Mouse (Mus musculus): ENCODE results near the gene Rxfp2.
A peak's percentile ranks its signal among the peaks of the same experiment; 100 is the strongest.

Gene Rxfp2

DNA sequence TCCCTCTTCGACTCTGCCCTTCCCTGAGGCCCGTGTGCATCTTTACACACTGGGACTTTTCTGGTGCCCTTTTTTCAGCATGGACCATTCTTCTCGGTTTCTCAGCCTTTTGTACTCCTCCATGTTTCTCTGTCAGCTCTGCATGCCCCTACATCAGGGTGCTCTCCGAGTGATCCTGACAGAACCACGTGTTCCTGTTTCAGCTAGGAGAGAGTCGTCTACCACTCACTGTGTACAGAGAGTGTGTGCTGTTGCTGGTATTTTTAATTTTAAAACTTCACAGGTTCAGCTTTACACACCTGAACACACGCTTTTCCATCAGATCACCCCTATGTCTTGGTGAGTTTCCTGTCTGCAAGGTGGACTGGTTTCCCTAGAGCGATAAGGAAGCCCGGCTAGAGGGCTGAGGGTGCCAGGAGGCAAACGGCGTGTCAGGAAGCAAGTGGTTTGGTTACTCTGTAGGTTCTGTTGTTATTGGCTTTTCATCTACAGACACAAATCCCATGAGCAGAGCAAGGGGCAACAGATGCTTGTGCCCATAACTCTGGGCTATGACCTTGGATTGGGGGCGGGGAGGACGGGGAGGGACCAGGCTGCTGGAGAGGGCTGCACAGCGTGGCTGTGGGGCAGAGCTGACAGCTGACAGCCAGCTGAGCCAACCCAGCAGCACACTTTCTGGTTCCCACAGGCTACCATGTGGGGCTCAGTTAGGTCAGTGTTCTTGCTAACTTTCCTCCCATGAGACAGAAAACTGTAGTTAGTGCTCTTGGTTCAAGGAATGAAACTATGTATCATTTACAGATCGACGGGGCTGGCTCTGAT, 97.0 kb downstream of the Rxfp2 start:
- DNase-seq (ENCODE audit: low spot score in 2 of 2) = peak in 1 of 2 experiments; percentile 10

GRCm38 (mm10) chr5:150116216-150116905, 97.9 kb downstream of the Rxfp2 start:
- DNase-seq (ENCODE audit: low spot score in 2 of 2) = no peak

DNA sequence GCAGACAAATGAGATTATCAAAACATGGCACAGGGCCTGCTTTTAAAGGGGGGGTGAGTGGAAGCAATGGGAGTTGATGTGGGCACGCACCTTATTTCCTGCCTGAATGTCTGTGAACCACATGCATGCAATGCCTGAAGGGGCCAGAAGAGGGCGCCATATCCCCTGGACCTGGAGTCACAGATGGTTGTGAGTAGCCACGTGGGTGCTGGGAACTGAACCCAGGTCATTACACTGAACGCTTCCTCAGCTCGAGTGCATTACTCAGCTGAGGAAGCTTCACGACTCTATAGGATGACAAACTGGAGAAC, 98.4 kb downstream of the Rxfp2 start:
- no peak for DNase-seq (ENCODE audit: low spot score in 2 of 2)

DNA sequence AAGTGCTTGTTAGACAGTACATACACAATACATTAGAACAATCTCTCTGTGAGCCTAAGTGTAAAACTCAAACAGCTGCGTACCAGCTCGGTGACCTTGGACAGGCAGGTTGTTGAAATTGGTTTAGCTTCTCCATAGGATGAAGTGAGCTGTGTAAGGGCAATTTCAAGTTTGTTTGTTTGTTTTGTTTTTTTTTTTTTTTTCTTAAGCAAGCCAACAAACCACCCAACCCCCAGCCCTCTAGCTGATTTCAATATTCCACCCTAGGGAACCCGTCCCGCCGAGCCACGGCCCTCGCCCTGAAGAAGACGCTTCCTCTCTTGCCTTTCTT, 99.6 kb downstream of the Rxfp2 start:
- no peak for DNase-seq (ENCODE audit: low spot score in 2 of 2)

GRCm38 (mm10) chr5:150118455-150119241, 100.2 kb downstream of the Rxfp2 start, which contains the start of gene Fry:
Gene Fry (plus strand): TSS chr5:150118645.
- DNase-seq (ENCODE audit: low spot score in 2 of 2) = peak; percentile 96

DNA sequence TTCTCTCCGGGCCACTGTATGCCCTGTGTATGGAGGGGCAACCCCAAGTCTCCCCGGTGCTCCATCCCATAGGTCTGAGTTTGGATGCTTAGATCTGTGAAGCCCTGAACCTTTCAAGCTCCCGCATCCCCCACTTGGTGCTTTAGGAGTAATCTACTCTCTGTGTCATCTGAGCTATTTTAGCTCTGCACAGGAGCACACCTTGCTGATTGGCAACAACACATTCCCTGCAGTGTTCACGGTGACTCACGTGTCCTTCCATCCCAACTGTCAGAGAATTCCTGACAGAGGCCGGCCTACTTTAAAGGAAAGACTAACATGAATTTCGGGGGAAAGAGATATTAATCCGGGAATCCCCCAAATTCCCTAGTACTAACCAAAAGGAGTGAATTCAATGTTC, 102.2 kb downstream of the Rxfp2 start:
- DNase-seq (ENCODE audit: low spot score in 2 of 2) = no peak

GRCm38 (mm10) chr5:150122095-150122494, 103.6 kb downstream of the Rxfp2 start:
- DNase-seq (ENCODE audit: low spot score in 2 of 2) = no peak

DNA sequence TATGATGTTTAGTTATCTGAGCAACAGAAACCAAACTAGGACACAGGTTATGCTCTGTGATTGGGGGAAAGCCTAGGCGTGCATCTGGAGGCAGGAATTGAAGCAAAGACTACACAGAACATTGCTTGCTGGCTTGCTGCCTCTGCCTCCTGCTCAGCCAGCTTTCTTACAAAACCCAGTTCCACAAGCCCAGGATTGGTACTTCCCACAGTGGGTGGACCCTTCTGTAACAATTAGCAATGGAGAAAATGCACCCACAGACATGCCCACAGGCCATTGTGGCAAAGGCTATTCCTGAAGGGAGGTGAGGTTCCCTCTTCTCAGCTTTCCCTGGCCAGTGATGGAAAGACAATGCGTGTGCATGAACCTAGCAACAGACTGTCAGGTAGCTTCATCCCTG, 104.1 kb downstream of the Rxfp2 start:
- DNase-seq (ENCODE audit: low spot score in 2 of 2) = no peak

GRCm38 (mm10) chr5:150125920-150126319, 107.4 kb downstream of the Rxfp2 start:
- DNase-seq (ENCODE audit: low spot score in 2 of 2) = no peak

- no peak for DNase-seq (ENCODE audit: low spot score in 2 of 2)
These were observed 110.0 kb downstream of the Rxfp2 start for GRCm38 (mm10) chr5:150128432-150128831.

- DNase-seq (ENCODE audit: low spot score in 2 of 2) = no peak
These were observed 111.7 kb downstream of the Rxfp2 start for GRCm38 (mm10) chr5:150130144-150130543.

DNA sequence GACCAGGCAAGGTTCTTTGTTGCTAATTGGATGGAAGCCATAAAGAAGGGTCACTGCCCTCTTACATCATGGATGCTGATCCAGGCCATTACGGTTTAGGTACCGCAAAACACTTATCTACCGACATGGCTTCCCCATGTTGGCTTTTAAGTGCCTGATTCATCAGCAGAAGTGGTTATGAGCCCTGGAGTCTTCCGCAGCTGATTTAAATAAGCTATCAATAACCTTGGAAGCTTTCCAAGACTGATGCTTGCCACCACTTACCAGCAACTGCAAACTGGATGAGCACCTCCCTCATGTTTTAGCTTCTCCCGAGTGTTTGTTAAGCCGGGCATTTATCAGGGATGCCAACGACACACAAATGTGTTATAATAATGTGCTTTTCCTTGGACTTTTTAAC, 112.7 kb downstream of the Rxfp2 start:
- DNase-seq (ENCODE audit: low spot score in 2 of 2) = no peak

Data from heart, adult 9 months (tissue).